Mouse (Mus musculus) lung, adult 2 months (tissue): Measurements from ENCODE around the gene Mrpl18. TPM values are rescaled to one million over a fixed set of nuclear protein-coding genes. Genes with fewer than 3 reads are reported as not detected.
"Not testable (repeated sequence)": the region's sequence is repeated elsewhere in the genome, so short reads cannot be mapped to it uniquely, and the experiment has no call there.

Experiments
- DNase-seq: peaks from one replicate; pipeline ENCODE4 v3.0.0; 2022
- H3K4me1 ChIP-seq: fragments of 200-500 bp; 2 replicates; pipeline ENCODE4 v1.6.1; 2011; ENCODE audit warnings: low read length; ENCODE audit not compliant: control insufficient read depth, insufficient read depth
- H3K4me3 ChIP-seq: fragments of 200-500 bp; replicated peaks from 2 replicates; pipeline ENCODE3; 2011; ENCODE audit warnings: low read depth, mild to moderate bottlenecking, control low read depth, low read length; ENCODE audit errors: extremely low read depth
- CTCF ChIP-seq: fragments of 200-500 bp; IDR thresholded peaks from 2 replicates; pipeline ENCODE4 v1.5.1; 2011; ENCODE audit warnings: mild to moderate bottlenecking, low read length, control low read depth; ENCODE audit not compliant: insufficient read depth
- POLR2A ChIP-seq: fragments of 200-500 bp; IDR thresholded peaks from 2 replicates; pipeline ENCODE4 v1.6.1; 2011; ENCODE audit warnings: low read depth, mild to moderate bottlenecking, control low read depth, low read length, borderline replicate concordance; ENCODE audit errors: extremely low read depth
- WGBS: fragments of 180-500 bp; shearing (Covaris S2); methylation state at CpG from one replicate; pipeline ENCODE4 v1.1.7; 2018; 5-methylcytosine and 5-hydroxymethylcytosine counted together
- polyA plus RNA-seq: library from polyadenylated mRNA; depleted of rRNA; stranded (reverse); fragments of >200 nt; gene quantifications from 2 replicates; pipeline ENCODE4 v1.2.3, GENCODE M21; 2012; rRNA removed

The Mrpl18 gene
- polyA plus RNA-seq = 18.8 and 19.3 TPM in 2 replicates

DNA sequence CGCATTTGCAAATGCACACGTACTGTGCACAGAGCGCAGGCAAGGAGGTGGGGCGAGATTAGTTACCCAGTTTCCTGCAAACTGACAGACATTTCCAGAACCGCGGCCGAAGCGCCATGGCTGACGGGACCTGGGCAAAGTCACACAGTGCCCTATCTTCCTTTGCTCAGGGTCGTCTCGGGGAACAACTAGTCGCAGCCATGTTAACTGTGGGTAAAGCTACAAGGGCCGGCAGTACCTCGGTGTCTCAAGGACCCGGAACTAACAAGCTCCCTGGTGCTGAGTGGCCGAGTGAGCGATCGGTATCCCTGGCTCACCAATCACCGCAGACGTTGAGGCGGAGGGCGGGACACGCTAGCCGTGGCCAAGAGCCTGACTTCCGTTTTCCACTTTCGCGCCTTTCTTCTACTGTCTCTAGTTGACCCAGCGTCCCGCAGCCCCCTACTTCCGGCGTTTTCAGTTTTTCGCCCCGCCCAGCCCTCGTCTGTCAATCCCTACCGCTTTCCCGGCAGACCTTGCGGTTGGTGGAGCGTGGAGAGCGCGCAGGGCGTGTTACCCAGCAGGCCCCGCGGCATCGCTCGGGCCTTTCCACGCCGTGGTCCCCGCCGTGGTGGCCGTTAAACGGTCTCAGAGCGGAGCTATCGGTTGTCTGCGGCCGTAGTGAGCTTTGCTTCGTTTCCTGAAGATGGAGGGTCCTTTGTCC, at the start of gene Mrpl18:
Gene Mrpl18, minus strand, starts transcription at position 465 of the 703 bp plus-strand sequence.
- TF ChIP-seq CTCF (no peak), POLR2A (peak; percentile 93)
- peak within 1 kb of the TSS; percentile 89 for H3K4me3 ChIP-seq
- H3K4me1 ChIP-seq = no peaks in the 10 kb centered on the region; the same call in 1 of the 2 replicates
- DNase-seq = peak; percentile 97
- WGBS = under 1% methylated on average over 56 of the region's 56 CpGs

DNA sequence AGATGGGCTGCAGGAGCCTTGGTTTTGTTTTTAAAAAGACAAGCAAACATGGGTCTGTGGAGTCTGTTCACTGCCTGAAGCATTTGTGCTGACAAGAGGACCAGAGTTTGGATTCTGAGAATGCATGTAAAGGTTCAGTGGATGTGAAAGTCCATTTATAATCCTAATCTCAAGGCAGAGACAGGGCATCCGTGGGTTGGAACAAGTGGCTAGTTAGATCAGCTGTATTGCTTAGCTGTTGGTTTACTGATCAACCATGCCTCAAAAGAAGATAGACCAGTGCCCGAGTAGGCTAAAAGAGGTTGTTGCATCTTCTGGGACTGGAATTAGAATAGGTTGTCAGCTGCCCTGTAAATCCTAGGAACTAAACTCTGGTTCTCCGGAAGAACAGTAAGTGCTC, 47.3 kb upstream of the Mrpl18 start:
- 58% methylated on average over 3 of the region's 3 CpGs for WGBS
- Histone ChIP-seq H3K4me1 (peaks cover 2% of the 10 kb centered on the region; the same call in 1 of the 2 replicates), H3K4me3 (no peak overlapping the region)
- no peak for DNase-seq
- TF ChIP-seq CTCF (no peak), POLR2A (no peak)

DNA sequence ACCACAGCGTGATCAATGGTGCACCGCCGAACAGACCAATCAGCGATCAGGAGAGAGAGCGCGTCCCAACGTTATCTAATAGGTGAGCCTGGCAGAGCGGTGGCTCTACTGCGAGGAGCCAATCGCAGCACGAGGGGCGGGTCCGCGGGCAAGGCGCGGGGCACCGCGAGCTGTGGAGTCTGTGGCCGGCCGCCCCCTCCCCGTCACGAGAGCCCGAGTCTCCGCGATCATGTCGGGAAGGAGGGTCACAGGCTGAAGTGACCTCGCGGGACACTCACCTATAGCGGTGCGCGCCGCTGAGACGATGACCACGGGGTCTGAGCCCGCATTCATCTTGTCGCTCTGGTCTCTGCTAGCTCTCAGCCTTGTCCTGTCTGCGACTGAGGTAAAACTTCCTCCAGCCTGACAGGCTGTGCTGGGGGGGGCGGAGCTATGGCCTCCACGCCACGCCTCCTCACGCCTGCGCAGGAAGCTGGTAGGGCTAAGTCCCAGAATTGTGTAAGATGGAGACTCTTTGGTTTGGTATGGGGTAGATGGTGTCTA, 44.3 kb upstream of the Mrpl18 start, which contains the start of gene Acat2:
Gene Acat2, minus strand, starts transcription at position 417 of the 543 bp plus-strand sequence.
- under 1% methylated on average over 42 of the region's 42 CpGs for WGBS
- Histone ChIP-seq H3K4me3 (peak within 1 kb of the TSS; percentile 90), H3K4me1 (peaks cover 2% of the 10 kb centered on the region; the same call in 1 of the 2 replicates)
- peak; percentile 93 for DNase-seq
- TF ChIP-seq CTCF = no peak
- peak; percentile 92 for TF ChIP-seq POLR2A

DNA sequence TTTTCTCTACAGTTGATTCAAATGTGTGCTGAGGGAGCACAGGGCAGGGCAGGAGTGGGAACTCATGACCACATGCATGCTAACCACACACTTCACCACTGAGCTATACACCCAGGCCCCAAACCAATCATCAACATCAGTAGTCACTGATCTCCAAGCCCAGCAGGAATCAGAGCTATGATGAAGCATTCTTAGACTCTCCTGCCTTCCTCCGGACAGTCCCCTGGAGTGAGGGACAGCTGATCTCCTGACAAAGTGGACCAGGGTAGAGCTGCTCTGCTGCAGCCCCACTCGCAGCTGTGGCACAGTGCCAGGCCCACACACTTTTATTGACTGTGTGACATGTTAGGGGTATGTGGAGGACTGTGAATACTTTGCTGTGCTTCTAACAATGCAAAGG, 43.2 kb upstream of the Mrpl18 start:
- H3K4me1 ChIP-seq, H3K4me3 ChIP-seq, DNase-seq: not testable (repeated sequence)
- 15% methylated on average over 2 of the region's 2 CpGs for WGBS

DNA sequence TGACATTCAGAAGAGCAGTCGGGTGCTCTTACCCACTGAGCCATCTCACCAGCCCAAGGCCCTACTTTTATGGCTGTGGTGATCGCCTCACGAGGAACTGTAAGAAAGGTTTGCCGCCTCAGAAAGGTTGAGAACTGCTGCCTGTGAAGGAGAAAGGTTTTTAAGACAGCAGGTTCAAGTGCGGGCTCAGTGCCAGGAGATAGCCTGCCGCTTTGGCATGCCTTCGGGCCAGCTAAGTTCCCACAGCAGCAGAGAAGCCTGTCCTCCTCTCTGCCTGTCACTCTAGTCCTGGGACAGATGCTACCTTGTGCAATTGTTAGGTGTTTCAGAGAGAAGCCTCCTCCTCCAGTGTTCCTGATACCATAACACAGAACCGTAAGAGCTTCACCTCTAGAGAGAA, 40.5 kb upstream of the Mrpl18 start:
- Histone ChIP-seq H3K4me1 (no peaks in the 10 kb centered on the region), H3K4me3 (no peak overlapping the region)
- no peak for DNase-seq
- no peak for TF ChIP-seq CTCF
- TF ChIP-seq POLR2A = no peak
- WGBS = 87% methylated on average over 8 of the region's 8 CpGs

DNA sequence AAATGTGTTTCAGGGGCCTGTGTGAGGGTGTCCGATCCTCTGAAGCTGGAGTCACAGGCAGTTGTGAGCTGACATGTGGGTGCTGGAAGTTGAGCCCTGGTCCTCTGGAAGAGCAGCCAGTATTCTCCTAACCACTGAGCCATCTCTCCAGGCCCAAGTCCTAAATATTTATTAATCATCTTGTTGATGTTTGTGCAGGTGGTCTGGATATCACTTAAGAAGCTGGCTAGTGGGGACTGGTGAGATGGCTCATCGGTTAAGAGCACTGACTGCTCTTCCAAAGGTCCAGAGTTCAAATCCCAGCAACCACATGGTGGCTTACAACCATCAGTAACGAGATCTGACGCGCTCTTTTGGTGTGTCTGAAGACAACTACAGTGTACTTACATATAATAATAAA, 33.5 kb upstream of the Mrpl18 start:
- no peak for DNase-seq
- Histone ChIP-seq H3K4me1 (no peaks in the 10 kb centered on the region), H3K4me3 (no peak overlapping the region)
- TF ChIP-seq POLR2A (no peak), CTCF (no peak)
- whole genome bisulfite sequencing = 89% methylated on average over 5 of the region's 5 CpGs

DNA sequence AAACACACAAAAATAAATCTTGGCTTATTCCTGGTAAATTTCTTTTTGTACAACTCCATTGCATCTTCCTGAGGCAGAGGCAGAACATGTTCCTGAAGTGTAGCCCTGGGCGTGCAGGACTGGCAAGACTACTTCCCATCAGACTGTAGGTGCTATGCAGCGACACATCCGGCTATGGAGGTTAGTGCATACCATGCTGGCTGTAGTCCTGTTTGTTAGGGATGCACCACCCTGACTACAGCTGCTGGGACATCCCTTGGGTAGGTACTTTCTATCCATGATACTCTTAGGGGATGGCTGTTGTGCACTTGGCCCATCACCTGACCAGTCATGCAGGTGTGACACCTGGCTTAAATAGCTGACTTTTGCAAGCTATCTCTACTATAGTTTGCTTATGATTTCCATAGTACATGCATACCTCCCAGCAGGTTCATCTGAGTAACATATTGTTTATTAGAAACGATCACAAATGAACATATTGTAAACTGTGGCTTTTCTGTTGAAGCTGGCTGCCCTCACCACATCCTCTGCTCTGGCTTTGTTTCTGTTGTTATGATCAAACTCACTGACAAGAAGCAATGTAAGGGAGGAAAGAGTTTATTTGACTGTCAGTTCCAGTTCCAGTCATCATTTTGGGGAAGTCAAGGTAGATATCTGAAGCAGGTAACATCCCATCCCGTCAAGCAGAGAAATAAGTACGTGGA, 26.5 kb upstream of the Mrpl18 start:
- WGBS = 87% methylated on average over 6 of the region's 6 CpGs
- H3K4me1 ChIP-seq = no peaks in the 10 kb centered on the region; the same call in 1 of the 2 replicates
- no peak for DNase-seq
- no peak overlapping the region for H3K4me3 ChIP-seq
- TF ChIP-seq CTCF (no peak), POLR2A (no peak)

DNA sequence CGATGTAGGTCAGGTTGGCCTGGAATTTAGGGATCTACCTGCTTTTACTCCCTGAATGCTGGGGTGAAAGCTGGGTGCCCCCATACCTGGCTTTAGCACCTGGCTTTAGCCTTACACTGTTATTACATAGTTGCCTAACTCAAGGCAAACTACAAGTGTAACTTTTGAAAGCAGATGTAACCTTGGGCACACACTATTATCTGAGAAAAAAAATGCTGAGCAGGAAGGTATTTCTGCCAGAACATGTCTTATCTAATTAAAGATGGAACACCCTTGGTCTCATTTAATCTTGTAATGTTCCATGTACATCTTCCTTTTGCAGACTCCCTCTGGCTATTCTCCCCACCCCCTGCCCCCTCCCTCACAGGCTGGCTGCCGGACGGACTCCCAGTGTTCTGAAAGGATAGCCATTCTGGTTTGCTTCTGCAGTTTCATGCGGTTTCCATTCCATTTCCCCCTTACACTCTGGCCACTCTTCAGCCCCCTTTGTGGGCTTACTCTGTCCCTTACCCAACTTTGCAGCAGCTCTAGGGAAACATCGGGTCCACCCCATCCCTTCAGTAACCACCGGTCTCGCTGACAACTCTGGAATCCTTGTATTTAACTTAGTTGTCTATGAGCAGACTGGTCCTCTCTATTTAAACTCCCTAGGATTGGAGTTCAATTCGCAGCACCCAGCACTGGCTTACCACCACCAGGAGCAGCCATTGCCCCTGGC, 25.6 kb upstream of the Mrpl18 start:
- DNase-seq = no peak
- H3K4me3 ChIP-seq = no peak overlapping the region
- H3K4me1 ChIP-seq = no peaks in the 10 kb centered on the region; the same call in 1 of the 2 replicates
- no peak for TF ChIP-seq CTCF
- TF ChIP-seq POLR2A = no peak
- WGBS = 77% methylated on average over 8 of the region's 8 CpGs

DNA sequence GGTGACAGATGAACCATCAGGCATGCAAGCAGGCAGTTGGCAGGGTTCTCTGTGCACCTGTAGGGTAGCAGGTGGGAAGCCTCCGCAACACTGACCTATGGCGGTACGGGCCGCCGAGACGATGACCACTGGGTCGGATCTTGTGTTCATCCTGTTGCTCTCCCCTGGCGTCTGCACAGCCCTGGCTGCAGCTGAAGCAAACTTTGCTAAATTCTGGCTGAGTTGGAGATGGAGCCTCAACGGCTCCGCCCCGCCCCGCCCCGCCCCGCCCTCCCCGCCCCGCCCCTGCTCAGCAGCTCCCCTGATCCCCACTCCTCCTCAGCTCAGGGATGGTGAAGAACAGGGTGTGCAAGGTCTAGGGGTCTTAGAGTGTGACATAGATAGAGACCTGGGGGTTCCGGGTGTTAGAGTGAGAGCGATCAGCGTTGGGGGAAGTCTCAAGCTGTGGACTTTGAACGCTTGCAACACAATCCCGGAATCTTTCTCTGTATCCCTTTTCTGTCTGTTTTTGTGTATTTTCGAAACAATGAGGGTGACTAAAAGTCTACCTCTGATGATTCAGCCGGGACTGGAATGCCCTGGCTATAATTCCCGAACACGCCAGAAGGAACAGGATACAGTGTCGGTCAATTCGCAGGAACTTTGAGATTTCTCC, 24.1 kb upstream of the Mrpl18 start, which contains the start of gene Acat3:
Gene Acat3, minus strand, starts transcription at position 450 of the 655 bp plus-strand sequence.
- H3K4me1 ChIP-seq = no peaks in the 10 kb centered on the region; the same call in 1 of the 2 replicates
- DNase-seq = no peak
- peak within 1 kb of the TSS; percentile 3 for H3K4me3 ChIP-seq
- no peak for TF ChIP-seq POLR2A
- no peak for TF ChIP-seq CTCF
- WGBS = 8% methylated on average over 27 of the region's 27 CpGs

DNA sequence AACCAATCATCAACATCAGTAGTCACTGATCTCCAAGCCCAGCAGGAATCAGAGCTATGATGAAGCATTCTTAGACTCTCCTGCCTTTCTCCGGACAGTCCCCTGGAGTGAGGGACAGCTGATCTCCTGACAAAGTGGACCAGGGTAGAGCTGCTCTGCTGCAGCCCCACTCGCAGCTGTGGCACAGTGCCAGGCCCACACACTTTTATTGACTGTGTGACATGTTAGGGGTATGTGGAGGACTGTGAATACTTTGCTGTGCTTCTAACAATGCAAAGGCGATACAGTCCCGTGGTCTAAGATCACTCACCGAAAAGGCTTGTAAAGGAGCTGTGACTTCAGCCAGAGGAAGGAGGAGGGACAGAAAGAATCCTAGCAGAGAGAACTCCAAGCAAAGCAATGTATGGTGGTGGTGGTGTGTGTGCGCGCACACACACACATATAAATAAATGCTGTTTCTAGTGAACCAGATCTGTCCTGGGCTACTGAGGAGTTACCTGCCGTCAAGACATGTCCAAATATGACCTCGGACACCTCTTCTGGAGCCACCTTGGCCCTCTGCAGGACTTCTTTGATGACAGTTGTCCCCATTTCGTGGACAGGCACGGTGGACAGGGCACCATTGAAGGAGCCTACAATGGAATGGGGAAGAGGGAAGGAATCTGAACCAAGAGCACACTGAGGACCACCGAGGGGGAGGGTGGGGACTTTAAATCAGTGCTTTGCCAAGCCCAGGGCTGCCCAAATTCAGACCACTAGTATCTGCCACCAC, 23.4 kb upstream of the Mrpl18 start:
- DNase-seq, H3K4me1 ChIP-seq, H3K4me3 ChIP-seq: not testable (repeated sequence)
- WGBS = 42% methylated on average over 2 of the region's 12 CpGs
